ENCODE assay signal across 8 mouse cellular contexts in the genomic region with DNA sequence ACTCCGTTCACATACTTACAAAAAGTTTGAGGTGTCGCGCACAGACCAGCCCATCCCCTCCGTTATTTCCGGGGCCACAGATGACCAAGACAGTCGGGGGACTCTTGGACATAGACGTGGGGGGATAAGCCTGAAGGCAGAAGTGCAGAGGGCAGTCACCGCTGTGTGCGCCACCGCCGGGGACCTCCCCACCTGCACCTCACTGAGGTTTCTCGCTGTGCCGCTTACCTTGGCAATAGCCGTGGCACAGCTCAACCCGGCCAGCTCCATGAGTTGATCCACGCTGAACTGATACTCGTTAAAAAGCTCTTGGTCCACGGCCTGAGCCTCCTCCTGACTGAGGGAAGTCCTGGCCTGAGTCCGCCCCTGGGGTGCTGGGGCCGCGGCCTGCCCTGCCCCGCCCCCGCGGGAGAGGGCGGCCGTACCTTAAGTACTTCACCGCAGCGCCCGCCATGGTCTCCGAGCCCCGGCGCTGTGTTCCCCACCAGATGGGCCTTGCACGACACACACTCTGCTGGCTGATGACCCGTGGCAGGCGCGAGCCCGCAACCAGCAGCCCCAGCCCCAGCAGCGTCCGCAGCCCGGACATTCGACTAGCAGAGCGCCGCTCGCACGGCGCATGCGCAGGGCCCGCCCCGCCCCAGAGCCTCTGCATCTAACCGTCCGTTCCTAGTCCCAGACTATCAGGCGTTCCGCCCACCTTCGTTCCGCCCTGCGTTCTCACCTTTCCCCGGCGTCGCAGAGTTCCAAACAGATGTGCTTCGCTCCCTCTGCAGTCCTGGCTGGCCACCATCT. TPM values are rescaled to one million over a fixed set of nuclear protein-coding genes. Genes with fewer than 3 reads are reported as not detected.
DNase-seq lines count a peak whose midpoint lies in the region; ATAC-seq lines count a peak whose summit lies in the region.

A gene (minus strand): TSS at position 594 of the 795 bp plus-strand sequence.

- H3K9ac ChIP-seq in hindbrain, embryonic 14.5 days: peak within 1 kb of the TSS; percentile 94

- H3K9me3 ChIP-seq in hindbrain, embryonic 14.5 days (ENCODE audit: control insufficient read depth, low read length): no peaks in the 10 kb centered on the region

- WGBS in hindbrain, embryonic 14.5 days: 2% methylated on average over 60 of the region's 60 CpGs

- H3K27me3 ChIP-seq in hindbrain, embryonic 14.5 days (ENCODE audit: control insufficient read depth, insufficient read depth, low read length): no peaks in the 10 kb centered on the region

- H3K4me2 ChIP-seq in hindbrain, embryonic 14.5 days (replicated peaks): peak within 1 kb of the TSS; percentile 94

- peak; percentile 96 for ATAC-seq in hindbrain, embryonic 14.5 days (ENCODE audit: low FRiP score)

- peak within 1 kb of the TSS; percentile 98 for H3K4me3 ChIP-seq in hindbrain, embryonic 14.5 days (replicated peaks; ENCODE audit: low read length)

- DNase-seq in R1 (ENCODE audit: low read depth, low spot score): peak; percentile 96
- DNase-seq in cerebellum, postnatal 25 days: peak; percentile 87 to 91
- peak; percentile 64 to 66 for DNase-seq in frontal cortex, postnatal 25 days (ENCODE audit: low spot score in 2 of 2)
- peak; percentile 89 for DNase-seq in hindbrain, embryonic 14.5 days (ENCODE audit: low spot score)
- peak; percentile 84 for DNase-seq in layer of hippocampus, postnatal 36 days
- peak; percentile 88 for DNase-seq in lung, postnatal 36 days
- peak; percentile 94 for DNase-seq in retina, postnatal 1 day
- peak; percentile 78 to 84 for DNase-seq in urinary bladder, adult 18-20 months (ENCODE audit: low spot score in 2 of 2)

- peak within 1 kb of the TSS; percentile 74 for H3K27ac ChIP-seq in hindbrain, embryonic 14.5 days

- H3K36me3 ChIP-seq in hindbrain, embryonic 14.5 days (replicated peaks; ENCODE audit: control insufficient read depth, insufficient read depth): peaks cover 34% of the 10 kb centered on the region

- H3K4me1 ChIP-seq in hindbrain, embryonic 14.5 days (replicated peaks; ENCODE audit: control insufficient read depth, insufficient read depth, low read length): peaks cover 14% of the 10 kb centered on the region

RNA-seq across cellular contexts. Expression of the gene that starts here (rescaled TPM):
- 152 and 167 TPM in 2 replicates for polyA plus RNA-seq in hindbrain, embryonic 14.5 days (2014; fragmentation: Nextera tagmentation; extraction: Ambion mirVana)
- 10 to 100 TPM; 77.7 to 78.1 TPM for total RNA-seq in layer of hippocampus, postnatal 36 days (2021)

Comparison
In these comparisons a context has a peak if more than half of its experiments do, and no peak if none do; other contexts are left out.
1. Peak in every context shown above with its lines: DNase-seq, ATAC-seq, H3K4me3 ChIP-seq and H3K27ac ChIP-seq.